Mouse (Mus musculus): Measurements from ENCODE around the gene Onecut1.

The Onecut1 gene

DNA sequence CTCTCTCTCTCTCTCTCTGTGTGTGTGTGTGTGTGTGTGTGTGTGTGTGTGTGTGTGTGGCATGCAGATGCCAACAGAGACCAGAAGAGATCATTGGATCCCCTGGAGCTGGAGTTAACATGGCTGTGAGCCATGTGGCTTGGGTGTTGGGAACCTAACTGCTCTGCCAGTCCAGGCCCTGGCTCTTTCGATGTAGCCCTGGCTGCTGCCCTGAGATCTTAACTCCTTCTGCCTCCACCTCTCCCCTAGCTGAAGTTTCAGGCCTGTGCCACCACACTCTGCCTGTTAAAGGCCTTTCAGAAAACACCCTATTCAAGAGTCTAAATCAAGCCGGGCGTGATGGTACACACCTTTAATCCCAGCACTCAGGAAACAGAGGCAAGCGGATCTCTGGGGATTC lies 49.7 kb downstream of the Onecut1 start:
- 75% methylated on average over 4 of the region's 4 CpGs for WGBS

DNA sequence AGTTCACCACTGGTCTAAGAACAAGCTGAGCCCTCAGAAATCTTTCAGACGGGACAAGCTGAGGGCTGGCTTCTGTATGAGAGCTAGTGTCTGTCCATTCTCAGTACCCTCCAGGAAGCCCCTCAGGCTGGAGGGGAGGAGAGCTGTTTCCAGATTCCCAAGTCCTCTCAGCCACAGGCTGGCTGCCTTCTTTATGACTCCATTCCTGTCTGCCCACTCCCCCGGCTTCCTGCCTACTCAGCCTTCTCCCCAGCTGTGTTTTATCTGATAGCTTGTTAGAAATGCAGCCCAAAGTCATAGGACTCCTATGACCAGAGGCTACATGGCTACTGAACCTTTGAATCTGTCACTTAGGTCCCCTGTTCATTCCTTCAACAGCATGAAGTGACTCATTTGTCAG lies 50.2 kb downstream of the Onecut1 start:
- 70% methylated on average over 2 of the region's 2 CpGs for WGBS

DNA sequence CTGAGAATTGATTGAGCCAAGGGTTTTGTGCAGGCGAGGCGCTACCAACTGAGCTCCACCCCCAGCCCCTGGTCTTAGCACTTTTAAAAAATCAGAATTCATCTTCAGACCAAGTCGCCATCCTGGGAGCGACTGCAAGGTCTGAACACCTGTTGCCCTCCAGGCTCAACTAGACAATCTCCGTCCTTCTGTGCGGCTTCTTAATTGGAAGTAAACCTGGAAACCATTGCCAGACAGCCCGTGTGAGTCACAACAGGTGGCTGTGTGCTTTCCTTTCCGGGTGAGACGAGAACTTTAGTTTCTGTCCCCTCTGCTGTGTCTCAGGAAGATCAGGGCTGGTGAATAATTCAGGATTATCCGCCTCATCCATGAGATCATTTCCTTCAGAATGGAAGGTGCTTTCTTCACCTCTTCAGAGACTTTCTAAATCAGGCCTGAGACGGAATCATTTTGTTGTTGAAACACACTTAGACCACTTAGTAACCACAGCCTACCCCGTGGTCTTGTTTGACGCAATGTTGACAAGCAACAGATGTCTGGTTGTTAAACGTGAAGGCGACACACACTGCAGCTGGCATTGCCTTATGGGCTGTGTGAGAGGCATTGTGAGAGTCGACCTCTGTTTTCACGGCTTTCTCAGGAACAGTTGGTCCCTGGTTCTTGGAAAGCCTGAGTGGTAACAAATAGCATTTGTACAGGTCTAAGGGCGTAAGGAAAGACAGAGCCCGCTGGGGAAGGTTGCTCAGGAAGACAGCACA lies 51.1 kb downstream of the Onecut1 start:
- WGBS: 64% methylated on average over 19 of the region's 19 CpGs

DNA sequence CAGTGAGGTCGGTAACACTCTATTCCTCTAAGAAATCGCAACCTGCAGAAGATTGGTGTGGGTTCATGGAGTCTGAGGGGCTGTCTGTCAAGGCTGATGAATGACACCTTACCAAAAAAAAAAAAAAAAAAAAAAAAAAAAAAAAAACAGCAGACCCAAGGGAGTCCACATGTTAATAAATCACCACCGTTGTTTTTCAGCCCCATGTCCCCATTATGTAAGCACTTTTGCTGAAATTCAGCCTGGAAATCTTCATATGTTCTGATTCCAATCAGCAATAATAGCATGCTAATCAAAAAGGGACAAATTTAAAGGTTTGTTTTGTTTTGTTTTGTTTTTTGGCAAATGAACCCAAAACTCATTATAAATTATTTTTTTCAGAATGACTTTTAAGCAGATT lies 53.9 kb downstream of the Onecut1 start:
- 88% methylated on average over 3 of the region's 3 CpGs for WGBS

DNA sequence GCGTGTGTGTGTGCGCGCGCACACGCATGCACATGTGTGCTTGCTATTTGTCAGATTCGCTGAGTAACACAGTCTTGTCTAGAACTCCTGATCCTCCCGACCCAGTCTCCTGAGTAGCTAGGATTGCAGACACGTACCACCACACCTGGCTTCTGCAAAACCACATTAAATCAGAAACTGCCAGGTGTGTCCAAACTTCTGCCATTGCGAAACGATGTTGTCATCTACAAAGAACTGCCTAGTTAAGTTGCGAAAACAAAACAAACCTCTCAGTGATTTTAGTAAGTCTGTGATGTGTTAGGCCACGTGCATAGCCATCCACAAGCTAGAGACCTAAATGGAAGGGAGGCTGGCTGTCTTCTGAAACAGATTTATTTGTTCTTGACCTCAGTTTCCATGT lies 58.7 kb downstream of the Onecut1 start:
- WGBS: 93% methylated on average over 12 of the region's 12 CpGs

DNA sequence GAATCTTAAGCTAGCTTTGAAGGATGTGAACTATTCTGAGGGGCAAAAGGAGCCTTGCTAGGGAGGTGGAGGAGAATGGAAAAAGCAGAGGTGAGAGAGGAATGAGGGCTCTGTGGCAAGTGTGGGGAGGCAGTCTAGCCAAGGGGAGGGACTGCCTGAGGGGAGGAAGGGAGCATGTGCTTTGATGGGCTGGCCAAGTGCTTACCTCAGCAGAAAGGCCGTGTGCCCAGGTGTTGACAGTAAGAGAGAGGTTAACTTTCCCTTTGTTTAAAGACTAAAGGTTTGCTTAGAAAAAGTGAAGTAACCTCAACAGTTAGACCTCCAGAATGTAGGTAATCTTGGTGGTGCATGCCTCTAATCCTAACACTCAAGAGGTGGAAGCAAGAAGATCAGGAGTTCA lies 59.7 kb downstream of the Onecut1 start:
- WGBS: 64% methylated on average over 1 of the region's 1 CpGs

DNA sequence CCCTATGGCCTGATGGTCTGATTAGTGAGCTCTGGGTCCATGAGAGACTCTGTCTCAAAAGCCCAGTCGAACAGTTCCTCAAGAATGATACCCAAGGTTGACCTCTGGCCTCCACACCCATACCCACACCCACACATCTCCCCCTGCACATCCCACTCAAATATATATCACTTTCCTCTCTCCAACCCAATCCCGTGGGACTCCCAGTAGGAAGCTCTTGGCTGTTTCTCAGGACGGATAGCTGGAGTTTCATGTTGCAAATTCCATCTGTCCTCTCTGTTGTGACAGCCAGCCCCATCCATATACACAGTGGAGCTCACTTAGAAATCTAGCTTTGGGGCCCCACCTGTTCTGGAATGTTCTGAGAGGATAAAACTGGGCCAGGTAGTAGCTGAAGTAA lies 61.2 kb downstream of the Onecut1 start:
- 77% methylated on average over 3 of the region's 3 CpGs for WGBS

DNA sequence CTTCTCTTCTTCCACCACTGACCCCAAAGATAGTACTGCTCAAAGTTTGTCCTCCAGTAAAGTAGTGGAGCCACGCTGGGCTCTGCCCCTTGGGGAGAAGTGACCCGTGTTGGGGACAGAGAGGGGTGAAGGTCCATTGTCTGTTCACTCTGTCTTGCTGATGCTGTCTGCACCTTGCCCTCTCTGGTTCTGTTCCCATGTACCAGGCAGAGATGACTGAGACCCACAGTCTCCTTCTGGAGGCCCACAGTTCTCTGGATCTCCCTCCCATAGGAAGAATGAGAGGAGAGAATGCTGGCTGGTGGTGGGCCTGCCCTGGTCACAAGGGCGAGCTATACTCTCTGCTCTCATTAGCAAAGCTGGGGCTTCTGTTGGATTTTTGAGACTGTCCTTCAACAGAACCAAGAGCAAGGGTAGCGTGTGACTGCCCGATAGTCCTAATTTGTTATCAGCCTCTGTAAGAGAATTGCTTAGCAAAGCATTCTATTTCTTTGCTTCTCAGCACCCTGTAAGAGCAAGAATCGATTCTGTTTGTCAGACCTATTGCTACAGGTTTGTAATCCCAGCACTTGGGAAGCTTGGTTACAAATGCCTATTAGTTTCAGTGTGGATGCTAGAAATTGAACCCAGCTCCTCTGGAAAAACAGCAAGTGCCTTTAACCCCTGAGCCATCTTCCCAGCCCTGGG lies 61.7 kb downstream of the Onecut1 start:
- 91% methylated on average over 6 of the region's 6 CpGs for WGBS

DNA sequence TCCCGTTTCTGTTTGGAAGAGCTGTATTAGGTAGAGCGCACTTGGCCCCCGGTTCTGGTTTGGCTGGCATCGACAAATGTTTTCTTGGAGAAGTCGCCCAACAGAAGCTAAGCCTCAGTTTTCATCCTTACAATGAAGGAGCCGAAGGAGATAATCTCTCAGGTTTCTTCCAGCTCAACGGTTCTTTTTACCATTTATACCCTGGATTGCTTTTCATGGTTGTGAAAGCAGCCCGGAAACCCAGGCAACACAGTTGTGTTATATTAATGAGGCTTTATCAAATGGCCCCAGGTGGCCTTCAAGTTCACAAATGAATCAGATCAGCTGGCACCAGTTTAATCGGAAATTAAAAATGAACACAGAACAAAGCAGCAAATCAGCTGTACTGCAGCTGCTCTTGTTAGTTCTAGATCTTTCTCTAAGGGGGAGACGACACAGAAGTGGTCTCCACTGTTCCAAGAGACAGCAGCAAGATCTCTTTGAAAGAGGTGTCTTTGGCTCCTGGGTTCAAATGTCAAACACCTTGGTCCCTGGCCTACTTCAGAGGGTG lies 63.6 kb downstream of the Onecut1 start:
- WGBS: 59% methylated on average over 10 of the region's 10 CpGs

DNA sequence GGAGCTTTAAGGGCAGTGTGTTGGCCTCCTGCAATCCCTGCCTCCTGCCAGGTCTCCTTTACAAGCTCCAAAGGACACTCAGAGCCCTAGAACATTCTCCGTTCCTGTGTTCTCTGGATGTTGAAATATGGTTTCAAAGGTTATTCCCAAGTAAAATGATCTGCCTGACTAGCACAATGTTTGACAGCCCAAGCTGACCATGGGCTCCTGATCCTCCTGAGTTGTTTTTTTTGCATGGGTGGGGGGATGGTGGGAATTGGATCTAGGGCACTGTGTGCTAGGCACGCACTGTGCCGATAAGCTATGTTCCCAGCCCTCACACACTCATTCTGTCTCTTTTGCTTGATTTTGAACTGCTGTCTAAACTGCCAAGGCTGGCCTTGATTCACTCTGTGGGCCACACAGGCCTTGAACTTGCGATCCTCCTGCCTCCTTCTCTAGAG lies 68.3 kb downstream of the Onecut1 start:
- WGBS: 94% methylated on average over 4 of the region's 4 CpGs

DNA sequence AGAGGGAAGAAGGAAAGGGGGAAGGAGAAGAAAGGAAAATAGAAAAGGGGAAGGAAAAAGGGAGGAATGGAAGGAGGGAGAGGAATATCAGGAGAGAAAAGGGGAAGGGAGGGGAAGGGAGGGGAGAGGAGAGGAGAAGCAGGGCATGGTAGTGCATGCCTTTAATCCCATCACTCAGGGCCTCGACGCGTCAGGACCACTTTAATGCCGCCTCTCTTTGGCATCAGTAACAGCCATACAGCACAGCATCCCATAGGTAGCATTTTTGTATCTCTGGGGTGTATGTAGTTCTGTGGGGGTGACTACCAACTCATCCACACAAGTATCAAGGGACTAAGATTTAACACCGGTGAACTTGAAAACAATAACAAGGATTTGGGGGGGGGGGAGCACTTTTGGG lies 68.9 kb downstream of the Onecut1 start:
- 83% methylated on average over 5 of the region's 5 CpGs for WGBS

DNA sequence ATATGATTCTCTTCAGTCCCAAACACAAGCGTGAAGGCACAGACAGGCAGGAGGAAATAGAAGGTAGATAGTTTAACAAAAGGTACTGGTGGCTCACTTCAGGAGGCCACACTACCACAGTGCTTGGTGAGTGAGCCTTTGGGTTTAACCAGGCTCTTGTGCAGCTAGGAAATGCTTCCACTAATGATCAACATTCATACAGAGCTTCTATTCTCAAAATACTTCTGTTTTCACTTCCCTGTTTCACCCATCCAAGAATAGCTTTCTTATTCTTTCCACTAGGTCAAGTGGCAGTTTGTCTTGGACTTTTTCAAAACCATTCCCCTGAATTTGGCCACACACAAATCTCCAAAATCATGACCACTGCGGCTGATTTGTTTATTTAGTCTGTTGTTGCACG lies 73.6 kb downstream of the Onecut1 start:
- WGBS: 78% methylated on average over 3 of the region's 3 CpGs

DNA sequence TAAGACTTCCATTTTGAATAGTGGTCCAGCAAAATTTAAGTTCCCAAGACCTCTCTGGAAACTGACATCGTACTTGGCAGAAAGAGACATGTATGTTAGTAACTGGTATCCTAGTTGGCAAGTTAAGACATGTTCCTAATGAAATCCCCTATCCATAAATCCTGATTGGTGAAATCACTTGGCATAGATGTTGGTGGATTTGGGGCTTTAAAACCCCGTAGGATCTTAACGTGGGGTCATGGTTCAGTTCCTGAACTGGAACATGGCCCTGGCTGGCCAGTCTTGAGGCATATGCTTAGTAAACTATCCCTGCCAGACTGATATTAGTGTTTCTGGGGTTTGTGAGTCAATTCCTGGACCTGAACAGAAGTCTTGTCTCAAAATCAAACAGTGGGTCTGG lies 76.0 kb downstream of the Onecut1 start:
- WGBS: 95% methylated on average over 3 of the region's 3 CpGs

DNA sequence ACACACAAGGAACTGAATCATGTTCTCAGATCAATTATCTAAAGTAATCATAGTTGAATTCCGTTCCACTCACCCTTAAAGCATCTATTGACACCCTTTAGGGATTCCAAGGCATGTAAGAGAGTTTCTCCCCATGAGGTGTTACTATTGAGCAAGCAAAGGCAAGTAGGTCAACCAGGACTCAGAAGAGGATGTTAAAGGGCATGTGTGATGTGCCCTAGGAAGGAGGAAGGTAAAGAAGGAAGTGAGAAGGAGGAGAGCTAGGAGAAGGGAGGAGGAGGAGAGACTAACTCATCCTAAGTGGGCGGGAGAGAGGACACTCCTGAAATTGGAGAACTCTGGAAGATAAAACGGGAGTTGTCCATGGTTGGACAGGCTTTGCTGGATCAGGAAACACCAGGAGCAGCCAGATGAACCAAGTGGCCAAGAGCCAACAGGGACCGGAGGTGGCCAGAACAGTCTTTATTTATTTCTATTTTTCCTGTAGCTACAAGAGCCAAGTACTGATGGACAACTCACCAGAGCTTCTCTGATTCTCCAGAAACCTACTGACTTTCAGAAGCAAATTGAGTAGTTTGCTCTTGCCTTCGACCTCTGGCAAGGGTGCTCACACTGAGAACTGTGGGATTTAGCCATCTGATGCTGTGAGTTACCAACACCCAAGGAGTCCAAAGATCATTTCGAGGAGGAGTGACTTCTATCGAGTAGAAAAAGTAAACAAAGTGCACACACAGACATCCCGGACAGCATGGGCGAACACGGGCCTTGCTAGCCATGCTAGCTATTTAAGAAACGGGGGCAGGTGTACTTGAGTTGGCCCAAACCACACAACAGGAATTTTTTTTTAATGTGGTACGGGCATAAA lies 77.2 kb downstream of the Onecut1 start:
- WGBS: 81% methylated on average over 12 of the region's 12 CpGs
